Mouse (Mus musculus): Measurements from ENCODE around the gene Dffa.

GRCm38 (mm10) chr4:149075871-149076575 lies 27.9 kb upstream of the Dffa start:
- TF ChIP-seq EP300 (IDR thresholded peaks at IDR 0.05; ENCODE audit: low read depth) (no peak), CTCF (IDR thresholded peaks at IDR 0.05; ENCODE audit: low read depth) (peak; percentile 68)

Data from heart, postnatal 0 days (tissue).